Mouse (Mus musculus): ENCODE data around the gene Hnrnpm.
"Not testable (repeated sequence)": the region's sequence is repeated elsewhere in the genome, so short reads cannot be mapped to it uniquely, and the experiment has no call there.

Gene Hnrnpm

GRCm38 (mm10) chr17:33686760-33687159 lies at the start of gene Hnrnpm:
TSS of gene Hnrnpm (minus strand) at chr17:33686860.
- in situ Hi-C loops (cut with MboI) = no loop called here

DNA sequence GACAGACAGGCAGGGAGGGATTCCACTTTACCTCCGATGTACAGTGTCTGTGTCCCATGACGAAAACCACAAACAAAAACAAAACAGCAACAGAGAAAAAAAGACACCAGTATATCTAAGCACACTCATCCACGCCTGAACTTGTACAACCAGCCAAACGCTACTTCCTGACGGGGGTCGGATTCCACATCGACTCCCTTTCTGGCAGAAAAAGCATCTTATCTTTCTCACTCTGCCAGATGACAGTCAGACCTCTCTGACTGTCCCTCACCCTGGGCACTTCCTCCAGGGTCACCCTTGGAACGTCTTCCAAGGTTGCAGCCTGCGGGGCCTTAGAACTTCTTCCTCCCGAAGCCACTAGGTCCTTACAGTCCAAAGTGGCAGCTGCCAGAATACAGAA lies 46.9 kb upstream of the Hnrnpm start:
- in situ Hi-C loops (cut with MboI) = not testable (repeated sequence)

DNA sequence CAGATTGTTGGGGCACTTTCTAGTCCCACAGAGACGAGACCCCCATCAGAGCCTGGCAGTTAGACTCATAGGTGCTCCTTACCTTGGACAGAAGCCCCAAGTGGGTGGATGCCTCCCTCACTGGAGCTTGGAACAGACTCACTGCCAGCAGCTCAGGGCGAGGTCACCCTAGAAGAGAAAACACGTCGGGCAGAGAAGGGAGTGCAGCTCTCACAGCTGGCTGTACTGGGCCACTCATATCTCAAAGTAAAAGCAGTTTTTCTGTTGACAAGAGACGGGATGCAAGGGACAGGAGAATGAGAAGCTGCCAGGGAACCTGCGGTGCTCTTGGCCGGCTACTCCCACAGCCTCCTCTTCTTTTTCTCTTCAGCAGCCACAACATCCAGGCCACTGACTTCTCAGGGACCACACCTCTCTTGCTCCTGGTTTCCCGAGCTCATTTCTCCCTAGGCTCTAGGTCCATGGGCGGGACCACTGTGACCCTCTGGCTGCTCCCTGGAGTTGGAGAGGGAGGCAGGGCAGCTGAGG lies 46.0 kb upstream of the Hnrnpm start:
- in situ Hi-C loops (cut with MboI) = not testable (repeated sequence)

GRCm38 (mm10) chr17:33729215-33729614 lies 42.6 kb upstream of the Hnrnpm start:
- in situ Hi-C loops (cut with MboI) = no loop called here

- in situ Hi-C loops (cut with MboI) = no loop called here
Measured at GRCm38 (mm10) chr17:33728396-33728795, 41.7 kb upstream of the Hnrnpm start.

- in situ Hi-C loops (cut with MboI) = no loop called here
Measured at GRCm38 (mm10) chr17:33719736-33720378, 33.2 kb upstream of the Hnrnpm start.

DNA sequence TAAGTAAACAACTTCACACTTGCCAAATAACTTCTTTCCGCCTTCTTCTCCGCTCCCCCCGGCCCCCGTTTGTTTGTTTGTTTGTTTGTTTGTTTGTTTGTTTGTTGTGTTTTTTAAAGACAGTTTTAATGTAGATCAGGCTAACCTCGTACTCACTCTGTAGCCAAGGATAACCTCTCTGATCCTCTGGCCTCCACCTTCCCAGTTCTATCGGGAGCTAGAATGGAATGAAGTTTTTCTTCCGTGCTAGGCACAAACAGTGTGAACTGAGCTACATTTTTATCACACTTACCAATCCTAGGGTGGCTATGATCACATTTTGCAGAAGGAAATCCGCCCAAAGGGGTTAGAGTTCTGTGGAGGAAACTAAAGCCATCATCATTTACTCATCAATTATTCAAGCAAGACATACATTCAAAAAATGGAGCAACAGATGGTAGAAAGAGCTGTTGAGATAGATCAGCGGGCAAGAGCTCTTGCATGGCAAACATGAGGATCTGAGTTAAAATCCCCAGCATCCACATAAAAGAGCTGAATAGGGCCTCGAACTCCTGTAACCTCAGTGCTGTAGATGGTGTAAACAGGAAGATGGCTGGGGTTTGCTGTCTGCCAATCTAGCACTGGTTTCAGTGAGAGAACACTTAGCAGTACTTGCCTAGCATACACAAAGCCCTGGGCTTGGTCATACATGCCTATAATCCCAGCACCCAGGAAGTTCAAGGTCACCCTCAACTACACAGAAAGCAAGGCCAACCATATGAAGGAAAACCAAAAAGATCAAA lies 32.5 kb upstream of the Hnrnpm start:
- in situ Hi-C loops (cut with MboI) = no loop called here

GRCm38 (mm10) chr17:33718384-33718881 lies 31.8 kb upstream of the Hnrnpm start, which contains the start of gene March2:
TSS of gene March2 (minus strand) at chr17:33718670.
- in situ Hi-C loops (cut with MboI) = no loop called here

DNA sequence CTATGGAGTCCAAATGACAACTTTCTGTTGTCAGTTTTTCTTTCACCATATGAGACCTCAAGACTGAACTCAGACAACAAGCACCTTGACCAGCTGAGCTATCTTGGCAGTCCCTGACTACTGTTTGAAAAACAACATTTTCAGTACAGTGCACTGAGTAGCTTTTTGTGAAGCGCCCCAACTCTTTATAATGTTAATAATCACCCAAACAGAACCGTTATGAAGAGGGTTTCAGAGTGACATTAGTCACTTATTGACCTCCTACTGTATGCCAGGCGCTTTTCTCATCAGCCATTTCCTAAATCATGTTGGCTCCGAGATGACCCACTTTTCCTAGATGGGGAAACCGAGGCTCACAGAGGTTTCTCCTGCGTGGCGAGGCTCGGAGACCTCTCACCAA lies 31.3 kb upstream of the Hnrnpm start:
- in situ Hi-C loops (cut with MboI) = no loop called here

DNA sequence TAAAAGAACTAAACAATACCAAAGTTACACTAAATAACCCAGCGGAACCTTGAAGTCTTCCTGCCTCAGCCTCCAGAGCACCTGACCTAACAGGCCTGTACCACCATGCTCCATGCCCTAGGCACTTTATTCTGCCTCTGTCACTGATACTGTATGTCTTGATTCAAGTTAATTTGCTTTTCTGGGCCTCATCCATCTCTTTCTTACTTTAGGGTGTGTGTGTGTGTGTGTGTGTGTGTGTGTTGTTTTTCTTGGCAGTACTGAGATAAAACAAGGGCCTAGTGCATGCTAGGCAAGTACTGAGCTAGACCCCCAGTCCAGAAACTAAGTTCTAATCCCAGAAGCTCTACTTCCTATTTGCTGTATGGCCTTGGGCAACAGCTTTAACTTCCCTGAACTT lies 30.6 kb upstream of the Hnrnpm start:
- in situ Hi-C loops (cut with MboI) = no loop called here

- in situ Hi-C loops (cut with MboI) = no loop called here
Measured at GRCm38 (mm10) chr17:33714779-33715178, 28.1 kb upstream of the Hnrnpm start.

DNA sequence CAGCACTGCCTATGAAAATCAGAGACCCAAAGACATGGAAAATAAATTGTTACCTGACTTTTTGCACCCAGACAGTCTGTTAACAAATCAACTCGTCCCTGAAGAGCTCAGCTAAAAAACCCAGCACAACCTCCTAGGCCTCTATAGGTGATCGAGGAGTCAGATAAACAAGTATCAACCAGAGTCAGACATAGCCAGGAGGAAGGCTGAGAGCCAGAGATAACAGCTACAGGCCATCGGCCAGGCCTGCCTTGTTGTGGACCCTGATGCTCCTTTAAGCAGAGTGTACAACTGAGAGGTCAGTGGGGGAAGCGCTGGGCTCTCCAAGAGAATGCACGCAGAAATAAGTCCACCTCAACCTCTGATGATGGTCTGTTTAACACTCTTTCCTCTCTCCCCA lies 26.6 kb upstream of the Hnrnpm start:
- in situ Hi-C loops (cut with MboI) = no loop called here

- in situ Hi-C loops (cut with MboI) = no loop called here
Measured at GRCm38 (mm10) chr17:33709834-33710233, 23.2 kb upstream of the Hnrnpm start.

- in situ Hi-C loops (cut with MboI) = no loop called here
Measured at GRCm38 (mm10) chr17:33703091-33703490, 16.4 kb upstream of the Hnrnpm start.

DNA sequence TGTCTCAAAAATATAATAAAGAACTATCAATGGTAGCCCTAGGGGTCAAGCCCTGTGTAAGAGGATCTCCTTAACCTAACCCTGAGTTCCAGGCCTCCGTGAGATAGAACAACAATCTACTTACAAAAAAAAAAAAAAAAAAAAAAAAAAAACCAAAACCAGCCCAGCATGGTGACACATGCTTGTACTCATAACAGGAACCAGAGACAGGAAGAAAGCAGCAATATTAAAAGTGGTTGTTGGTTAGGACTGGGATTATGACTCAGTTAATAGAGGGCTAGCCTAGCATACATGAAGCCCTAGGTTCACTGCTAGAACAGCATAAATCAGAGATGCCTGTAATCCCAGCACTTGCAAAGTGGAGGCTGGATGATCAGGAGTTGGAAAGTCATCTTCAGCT lies 15.5 kb upstream of the Hnrnpm start:
- in situ Hi-C loops (cut with MboI) = no loop called here

DNA sequence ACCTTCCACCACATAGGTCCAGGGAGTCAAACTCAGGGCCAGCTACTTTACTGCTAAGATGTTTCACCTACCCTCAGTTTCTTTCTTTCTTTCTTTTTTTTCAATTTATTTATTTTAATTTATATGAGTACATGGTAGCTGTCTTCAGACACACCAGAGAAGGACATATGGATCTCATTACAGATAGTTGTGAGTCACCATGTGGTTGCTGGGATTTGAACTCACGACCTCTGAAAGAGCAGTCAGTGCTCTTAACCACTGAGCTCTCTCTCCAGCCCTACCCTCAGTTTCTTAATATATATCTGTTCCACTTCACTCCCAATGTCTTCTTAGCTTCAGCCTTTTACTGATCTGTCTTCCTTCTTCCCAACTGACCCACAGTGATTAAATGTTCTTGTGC lies 8.8 kb upstream of the Hnrnpm start:
- in situ Hi-C loops (cut with MboI) = no loop called here

DNA sequence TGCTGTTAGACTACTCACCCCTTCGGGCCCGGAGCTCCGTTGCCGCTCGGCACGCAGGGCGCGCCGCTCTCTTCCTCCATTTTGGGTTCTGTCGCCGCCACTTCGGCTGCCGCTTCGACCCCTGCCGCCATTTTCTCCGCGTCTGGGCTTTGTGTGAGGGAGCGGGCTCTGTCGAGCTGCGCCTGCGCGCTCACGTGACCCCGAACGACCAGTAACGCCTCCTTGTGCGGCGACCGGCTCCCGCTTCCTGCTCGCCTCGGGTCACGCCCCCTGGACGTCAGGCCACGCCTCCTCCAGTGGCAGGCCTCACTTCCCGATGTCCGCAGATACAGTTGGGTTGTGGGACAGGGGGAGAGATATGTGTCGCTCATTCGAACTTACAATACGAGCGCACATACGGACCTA lies 1.4 kb downstream of the Hnrnpm start:
- in situ Hi-C loops (cut with MboI) = no loop called here

- in situ Hi-C loops (cut with MboI) = no loop called here
Measured at GRCm38 (mm10) chr17:33684671-33685231, 1.9 kb downstream of the Hnrnpm start.

- in situ Hi-C loops (cut with MboI) = no loop called here
Measured at GRCm38 (mm10) chr17:33681767-33682166, 4.9 kb downstream of the Hnrnpm start.

DNA sequence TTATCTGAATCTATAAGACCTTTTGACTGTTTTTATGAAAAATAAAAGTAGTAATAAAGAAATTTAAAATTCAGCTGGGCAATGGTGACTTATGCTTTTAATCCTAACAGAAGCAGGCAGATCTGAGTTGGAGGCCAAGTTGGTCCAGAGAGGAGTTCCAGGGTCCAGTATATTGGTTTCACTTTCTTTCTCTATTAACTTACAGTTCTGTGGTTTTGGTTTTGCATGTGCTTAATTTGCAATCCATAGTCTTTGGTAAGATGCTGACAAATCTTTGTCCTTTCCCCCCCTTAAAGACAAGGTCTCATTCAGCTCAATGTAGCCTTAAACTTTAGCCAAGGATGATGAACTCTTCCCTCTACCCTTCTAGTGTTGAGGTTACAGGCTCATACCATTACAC lies 7.9 kb downstream of the Hnrnpm start:
- in situ Hi-C loops (cut with MboI) = no loop called here

- in situ Hi-C loops (cut with MboI) = no loop called here
Measured at GRCm38 (mm10) chr17:33676086-33676485, 10.6 kb downstream of the Hnrnpm start.

- in situ Hi-C loops (cut with MboI) = no loop called here
Measured at GRCm38 (mm10) chr17:33675452-33675851, 11.2 kb downstream of the Hnrnpm start.

DNA sequence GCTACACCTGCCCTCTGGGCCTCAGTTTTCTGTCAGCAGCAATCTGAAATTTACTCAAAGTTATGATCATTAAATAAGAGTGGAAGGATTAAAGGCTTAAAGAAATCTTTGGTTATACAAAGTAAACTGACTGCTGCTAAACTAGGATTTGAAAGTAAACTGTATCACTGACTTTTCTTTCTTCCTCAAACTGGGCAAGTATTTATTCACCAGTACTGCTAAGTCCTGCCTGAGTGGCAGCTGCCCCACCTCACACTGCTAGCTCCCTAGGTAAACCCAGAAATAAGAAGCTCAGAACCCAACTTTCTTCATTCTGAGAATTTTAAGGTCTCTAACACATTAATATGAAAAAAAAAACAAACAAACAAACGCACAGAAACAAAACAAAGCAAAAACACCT lies 12.8 kb downstream of the Hnrnpm start:
- in situ Hi-C loops (cut with MboI) = no loop called here

Data from mature B cell (primary cell).